Mouse (Mus musculus): ENCODE results near the gene Prep.

Gene Prep

DNA sequence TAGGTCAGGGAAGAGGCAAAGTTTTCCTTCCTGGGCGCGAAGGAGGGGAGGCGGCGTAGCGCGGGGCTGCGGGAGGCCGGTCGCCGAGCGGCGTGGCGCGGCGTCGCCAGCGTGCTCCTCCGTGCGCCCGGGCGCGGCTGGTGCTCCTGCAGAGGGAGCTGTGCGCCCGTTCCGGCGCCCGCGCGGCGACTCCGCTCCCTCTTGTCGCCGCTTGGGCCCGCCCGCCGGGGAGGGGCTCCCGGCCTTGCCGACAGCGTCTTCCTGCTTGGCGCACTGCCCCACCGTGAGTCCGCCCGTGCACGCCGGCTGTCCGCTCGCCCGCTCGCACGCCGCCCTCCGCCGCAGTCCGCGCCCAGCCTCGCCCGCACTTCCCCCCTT lies at the start of gene Prep:
TSS of gene Prep (plus strand) at position 273 of the 378 bp plus-strand sequence.
- DNase-seq (ENCODE audit: low spot score), result peak; percentile 92

- DNase-seq (ENCODE audit: low spot score), result no peak
Observed at GRCm38 (mm10) chr10:45017352-45017751, 49.7 kb upstream of the Prep start.

DNA sequence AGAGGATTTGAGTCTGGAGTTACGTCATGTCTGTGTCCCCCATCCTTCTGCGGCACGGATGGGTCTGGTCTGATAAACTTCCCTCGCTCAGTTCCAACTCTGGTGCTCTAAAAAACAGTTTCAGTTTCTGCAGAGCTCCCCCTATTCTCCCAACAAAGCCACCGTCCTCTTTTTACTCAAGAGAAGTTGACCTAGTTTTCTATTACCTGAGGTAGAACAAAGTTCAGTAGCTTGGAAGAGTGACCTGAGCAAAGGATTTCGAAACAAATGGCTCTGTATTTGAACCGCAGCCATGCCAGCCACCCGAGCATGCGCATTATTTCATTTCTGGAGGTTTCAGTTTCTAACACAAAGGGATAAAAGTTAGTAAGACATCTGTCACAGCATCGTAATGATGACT lies 49.2 kb upstream of the Prep start:
- no peak for DNase-seq (ENCODE audit: low spot score)

DNA sequence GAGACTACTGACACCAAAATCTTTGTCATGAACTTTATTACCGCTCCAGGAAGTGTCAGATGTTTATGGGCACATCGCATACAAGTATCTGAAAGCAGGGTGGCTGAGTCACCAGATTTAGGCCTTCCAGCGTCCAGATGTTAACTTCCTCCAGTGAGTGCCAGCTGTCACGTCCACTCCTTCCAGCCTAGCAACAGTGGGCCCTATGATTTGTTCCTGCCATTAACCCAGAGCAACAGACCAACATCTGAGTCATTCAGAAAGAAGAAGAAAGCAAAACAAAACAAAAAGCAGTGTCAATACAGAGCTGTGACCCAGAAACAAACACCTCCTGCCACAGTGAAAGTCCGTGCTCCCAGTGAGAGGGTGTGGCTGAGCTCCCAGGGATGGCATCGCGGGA lies 47.6 kb upstream of the Prep start:
- DNase-seq (ENCODE audit: low spot score), result no peak

DNA sequence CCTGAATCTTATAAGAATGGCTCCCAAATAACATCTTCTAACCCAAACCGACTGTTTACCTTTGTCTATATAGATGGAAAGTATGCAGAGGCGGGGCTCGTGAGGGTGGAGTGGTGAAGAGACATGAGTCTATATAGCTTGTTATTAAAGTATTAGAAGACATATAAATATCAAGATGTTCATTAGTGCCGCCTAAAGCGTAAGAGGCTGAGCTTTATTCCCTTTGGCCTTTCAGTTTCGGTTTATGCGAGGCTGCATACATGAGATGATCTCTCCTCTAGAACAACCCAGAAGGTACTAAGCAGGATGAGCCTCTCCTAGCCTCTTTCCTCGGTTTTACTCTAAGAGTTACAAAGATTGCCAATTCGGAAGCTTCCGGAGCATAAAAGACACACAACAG lies 47.2 kb upstream of the Prep start:
- DNase-seq (ENCODE audit: low spot score), result no peak

GRCm38 (mm10) chr10:45020291-45020690 lies 46.7 kb upstream of the Prep start:
- no peak for DNase-seq (ENCODE audit: low spot score)

DNA sequence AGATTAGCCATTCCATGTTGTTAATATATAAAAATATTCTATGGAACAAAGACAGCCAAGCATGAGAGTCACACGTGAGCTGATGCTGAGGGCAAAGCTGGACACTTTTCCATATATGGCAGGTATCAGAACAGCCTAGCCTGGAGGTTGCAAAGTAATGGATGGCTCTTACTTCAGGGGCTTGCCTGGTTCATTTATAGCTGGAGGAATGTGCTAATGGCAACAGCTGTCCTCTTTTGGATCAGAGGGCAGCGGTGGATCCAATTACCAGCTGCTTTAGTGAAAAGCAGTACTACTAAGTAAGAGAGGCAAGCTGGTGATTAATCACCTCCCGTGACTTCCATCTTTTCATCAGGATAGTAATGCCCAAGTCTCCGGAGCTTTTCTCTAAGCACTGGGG lies 41.8 kb upstream of the Prep start:
- no peak for DNase-seq (ENCODE audit: low spot score)

DNA sequence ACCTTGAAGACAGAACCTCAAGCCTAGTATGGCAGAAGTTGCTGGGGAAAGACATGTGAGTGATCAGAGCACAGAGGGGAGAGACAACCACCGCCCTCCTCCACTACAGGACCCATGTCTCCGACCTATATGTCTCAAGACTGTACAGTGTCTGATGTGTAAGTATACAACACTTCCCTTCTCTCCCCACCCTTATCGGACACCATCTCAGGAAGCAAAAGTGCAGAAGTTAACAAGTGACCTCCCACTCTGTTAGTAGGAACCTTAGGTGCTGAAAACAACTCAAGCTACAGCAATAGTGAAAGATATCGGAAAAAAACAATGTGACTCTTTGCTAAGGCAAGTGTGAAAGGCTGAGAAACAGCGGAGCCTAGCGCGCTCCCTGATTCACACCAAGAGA lies 40.1 kb upstream of the Prep start:
- DNase-seq (ENCODE audit: low spot score), result no peak

DNA sequence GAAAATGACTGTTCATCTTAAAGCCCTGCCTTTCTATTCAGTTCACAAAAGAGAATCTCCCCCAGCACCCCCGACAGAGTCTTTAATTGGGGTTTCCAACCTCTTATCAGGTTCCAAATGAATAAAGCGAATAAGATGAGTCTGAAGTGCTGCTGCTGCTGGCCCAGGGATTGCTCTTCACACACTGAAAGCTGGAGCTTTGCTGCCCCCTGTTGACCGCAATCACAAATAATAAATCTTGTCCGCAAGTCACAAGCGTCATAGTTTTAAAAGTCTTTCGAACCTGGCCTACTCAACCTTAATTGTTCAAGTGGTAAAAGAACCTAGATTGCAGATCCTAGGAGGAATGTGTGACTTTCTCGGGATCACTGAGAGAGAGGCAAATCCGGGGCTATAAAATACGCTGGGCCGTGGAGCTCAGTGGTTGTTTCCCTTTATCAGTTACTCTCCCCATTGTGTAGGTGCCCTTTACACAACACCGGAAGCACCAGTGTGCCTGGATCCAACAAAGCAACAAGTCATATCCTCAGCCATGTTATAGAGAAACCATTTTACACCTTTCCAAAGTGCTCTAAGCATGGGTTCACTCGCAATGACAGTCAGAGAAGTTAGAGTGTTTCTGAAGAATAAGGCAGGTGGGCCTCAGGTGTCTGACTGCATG lies 21.6 kb upstream of the Prep start:
- DNase-seq (ENCODE audit: low spot score), result peak; percentile 71

DNA sequence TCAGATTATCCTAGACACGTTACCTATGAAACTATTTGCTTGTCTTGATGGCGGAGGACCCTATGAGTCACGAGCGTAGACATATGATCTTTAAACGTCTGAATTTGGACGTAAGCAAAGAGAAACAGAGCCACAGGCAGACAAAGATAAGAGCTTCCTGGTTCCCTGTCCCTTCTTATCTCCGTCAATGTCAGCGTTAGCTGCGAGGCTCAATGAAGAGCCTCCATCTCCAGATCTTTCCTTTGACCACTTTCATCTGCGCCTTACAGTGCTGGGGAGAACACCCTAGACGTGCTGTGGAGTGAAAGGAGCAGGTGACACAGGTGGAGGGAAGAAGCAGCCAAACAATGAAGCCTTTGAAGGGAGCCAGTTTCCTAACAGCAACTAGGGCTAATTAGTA lies 18.8 kb upstream of the Prep start:
- DNase-seq (ENCODE audit: low spot score), result no peak

- peak; percentile 11 for DNase-seq (ENCODE audit: low spot score)
Observed at GRCm38 (mm10) chr10:45048622-45049021, 18.4 kb upstream of the Prep start.

- DNase-seq (ENCODE audit: low spot score), result peak; percentile 78
Observed at GRCm38 (mm10) chr10:45051125-45051744, 15.8 kb upstream of the Prep start.

DNA sequence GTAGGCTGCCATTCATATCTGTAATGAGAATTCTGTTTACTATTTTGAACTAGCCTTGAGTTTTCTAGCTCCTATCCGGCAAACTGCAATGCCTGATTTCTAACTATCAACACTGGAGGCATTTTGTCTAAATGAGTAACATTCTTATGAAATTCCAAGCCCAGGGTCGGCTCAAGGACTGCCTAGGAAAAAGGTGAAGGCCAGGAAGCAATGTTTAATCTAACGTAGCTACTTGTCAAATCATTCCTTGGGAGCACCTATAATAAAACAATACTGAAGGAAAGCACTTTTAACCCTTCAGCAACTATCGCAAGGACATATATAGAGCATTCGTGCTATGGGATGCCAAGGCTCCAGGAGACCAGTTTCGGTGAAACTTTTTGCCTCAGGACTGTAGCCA lies 8.6 kb upstream of the Prep start:
- no peak for DNase-seq (ENCODE audit: low spot score)

DNA sequence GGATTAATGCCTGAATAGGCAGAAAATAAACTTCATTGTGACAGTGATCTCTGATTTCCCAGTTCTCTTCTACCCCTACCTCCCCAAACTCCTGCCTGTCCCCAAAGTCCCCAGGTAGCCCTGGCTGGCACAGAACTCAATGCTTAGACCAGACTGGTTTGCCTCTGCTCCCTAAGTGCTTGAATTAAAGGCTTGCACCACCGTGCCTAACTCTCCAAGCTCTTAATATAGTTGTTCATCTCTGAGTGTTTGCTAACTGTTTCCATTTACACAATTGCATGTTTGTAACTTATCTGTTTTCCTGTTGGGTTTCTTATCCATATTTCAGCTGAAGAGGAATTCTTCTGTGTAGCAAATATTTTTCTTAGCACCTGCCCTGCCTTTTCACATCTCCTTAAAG lies 6.2 kb upstream of the Prep start:
- no peak for DNase-seq (ENCODE audit: low spot score)

GRCm38 (mm10) chr10:45066131-45066930 lies 672 bp upstream of the Prep start:
- DNase-seq (ENCODE audit: low spot score), result no peak

DNA sequence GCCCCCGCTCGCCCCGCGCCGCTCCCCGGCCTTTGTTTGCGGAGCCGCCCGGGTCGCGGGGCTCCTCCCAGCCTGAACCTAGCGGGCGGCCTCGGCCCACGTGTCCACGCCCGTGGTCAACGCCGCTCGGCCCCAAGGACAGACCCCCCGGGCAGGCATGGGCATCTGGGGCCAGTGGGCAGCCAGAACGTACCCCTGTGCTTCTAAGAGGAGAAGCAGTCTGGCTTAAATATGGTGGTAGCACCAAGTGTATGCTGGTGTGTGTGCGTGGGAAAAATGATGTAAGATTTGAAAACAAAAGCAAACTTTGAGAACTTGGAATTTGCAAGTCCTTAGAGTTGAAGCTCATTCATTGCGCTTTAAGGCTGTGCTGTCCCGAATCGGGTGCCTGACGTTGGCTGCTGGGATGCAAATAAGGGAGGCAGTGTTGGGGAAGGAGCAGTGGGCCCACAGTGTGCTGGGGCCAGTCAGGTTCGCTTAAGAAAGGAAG lies 478 bp downstream of the Prep start:
- peak; percentile 19 for DNase-seq (ENCODE audit: low spot score)

DNA sequence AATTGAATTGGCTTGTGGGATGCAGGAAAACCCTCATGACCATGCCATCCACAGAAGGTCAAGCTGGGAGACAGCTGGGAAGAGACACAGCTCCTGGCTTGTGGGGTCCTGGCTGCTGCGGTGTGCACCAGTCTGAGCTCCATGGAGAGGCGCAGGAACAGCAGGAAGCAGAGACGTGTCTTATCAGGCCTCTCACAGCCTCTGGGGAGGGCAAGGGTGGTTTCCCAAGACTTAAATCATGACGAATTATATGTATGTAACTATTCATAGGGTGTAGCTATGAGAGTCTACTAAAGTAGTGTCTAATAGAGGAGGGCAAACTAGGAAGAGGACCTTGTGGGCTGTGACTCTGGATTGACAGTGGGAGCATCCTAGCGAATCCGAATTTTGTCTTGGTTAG lies 2.6 kb downstream of the Prep start:
- no peak for DNase-seq (ENCODE audit: low spot score)

DNA sequence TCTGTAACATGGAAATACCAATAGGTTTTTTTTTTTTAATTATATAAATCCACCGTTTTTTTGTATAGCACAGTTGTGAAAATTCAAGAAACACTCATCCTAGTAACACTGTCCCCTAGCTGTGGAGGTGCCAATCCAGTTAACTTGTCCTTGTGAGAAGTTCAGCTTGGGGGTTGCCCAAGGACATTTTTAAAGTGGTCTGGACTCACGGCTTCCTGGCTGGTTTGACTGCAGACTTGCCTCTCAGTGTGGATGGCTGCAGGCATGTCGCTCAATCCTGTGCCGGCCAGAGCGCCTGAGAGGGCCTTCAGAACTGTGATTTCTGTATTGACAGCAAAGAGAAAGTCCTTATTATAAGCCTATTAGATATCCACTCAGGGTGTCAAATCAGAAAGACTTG lies 3.4 kb downstream of the Prep start:
- DNase-seq (ENCODE audit: low spot score), result no peak

GRCm38 (mm10) chr10:45070929-45071813 lies 4.2 kb downstream of the Prep start:
- no peak for DNase-seq (ENCODE audit: low spot score)

GRCm38 (mm10) chr10:45072339-45072738 lies 5.3 kb downstream of the Prep start:
- DNase-seq (ENCODE audit: low spot score), result no peak

DNA sequence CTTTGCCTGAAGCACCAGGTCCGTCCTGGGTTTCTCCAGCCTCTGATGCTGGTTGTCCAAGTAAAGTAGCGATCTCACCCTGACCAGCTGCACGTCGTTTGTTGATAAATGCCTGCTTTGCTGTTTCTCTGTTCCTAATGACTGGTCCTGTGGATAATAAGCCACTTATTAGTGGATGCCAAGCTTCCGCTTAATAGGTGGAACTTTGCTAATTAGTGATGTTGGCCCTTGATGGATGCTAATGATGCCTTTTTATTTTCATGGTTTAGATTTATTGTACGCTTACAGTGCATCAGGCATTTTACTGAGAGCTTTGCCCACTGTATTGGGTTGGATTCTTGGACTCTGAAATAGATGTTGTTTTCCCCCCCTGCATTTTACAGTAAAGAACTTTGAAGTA lies 7.5 kb downstream of the Prep start:
- DNase-seq (ENCODE audit: low spot score), result no peak

DNA sequence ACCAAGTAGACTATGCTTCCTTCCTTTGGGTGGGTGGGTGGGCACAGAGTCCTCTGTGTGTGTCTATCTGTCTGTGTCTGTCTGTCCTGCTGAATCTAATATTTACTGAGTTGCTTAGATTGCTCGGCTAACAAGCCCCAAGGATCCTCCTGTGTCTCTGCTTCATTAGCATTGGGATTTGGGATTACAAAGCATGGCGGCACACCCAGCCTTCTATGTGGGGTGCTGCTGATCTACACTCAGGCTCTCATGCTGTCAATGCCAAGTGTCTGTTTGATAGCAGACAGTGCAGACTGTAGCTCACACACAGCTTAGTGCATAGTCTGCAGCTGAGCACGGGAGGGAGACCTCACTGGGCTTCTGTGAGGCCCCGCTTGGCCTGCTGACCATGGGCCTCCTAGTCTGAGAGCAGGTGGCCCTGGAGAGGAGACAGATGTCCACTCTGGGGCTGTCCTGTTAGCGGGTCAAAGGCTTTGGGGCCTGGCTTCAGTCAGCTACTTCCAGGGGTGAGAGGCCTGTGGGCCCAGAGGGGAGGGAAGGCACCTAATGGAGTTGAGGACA lies 8.6 kb downstream of the Prep start:
- DNase-seq (ENCODE audit: low spot score), result no peak

Measured in urinary bladder, postnatal 25 days (tissue).